Mouse (Mus musculus) ES-E14 (cell line): Measurements from ENCODE around the gene Fkbp6.

Experiments
- CHD2 ChIP-seq: IDR thresholded peaks from 2 replicates; pipeline ENCODE4 v1.6.1; 2014; ENCODE audit warnings: mild to moderate bottlenecking, low read depth, low read length, inconsistent platforms
- HCFC1 ChIP-seq: IDR thresholded peaks from 2 replicates; pipeline ENCODE4 v1.6.1; 2012; ENCODE audit warnings: low read length, inconsistent platforms, borderline replicate concordance; ENCODE audit not compliant: insufficient read depth
- ZC3H11A ChIP-seq: IDR thresholded peaks from 2 replicates; pipeline ENCODE4 v1.6.1; 2012; ENCODE audit warnings: low read depth, mild to moderate bottlenecking, inconsistent platforms, low read length, borderline replicate concordance
- ZNF384 ChIP-seq: IDR thresholded peaks from 2 replicates; pipeline ENCODE4 v1.6.1; 2012; ENCODE audit warnings: low read depth, low read length, inconsistent platforms

GRCm38 (mm10) chr5:135290703-135291102, 59.1 kb downstream of the Fkbp6 start:
- TF ChIP-seq ZNF384: no peak
- no peak for TF ChIP-seq ZC3H11A
- no peak for TF ChIP-seq HCFC1
- TF ChIP-seq CHD2: no peak
